Mouse (Mus musculus) heart, embryonic 16.5 days (tissue): ENCODE results near the gene Grm2. TPM values are rescaled to one million over a fixed set of nuclear protein-coding genes. Genes with fewer than 3 reads are reported as not detected.

Source experiments
- ATAC-seq: fragments of 200-750 bp; cut with Nextera tagmentation; replicated peaks from 2 replicates; pipeline ENCODE4 v1.8.0; 2017; ENCODE audit warnings: moderate number of reproducible peaks; ENCODE audit not compliant: insufficient read depth, low FRiP score; ENCODE audit errors: extremely low read depth
- H3K27ac ChIP-seq: fragments of 300-500 bp; sonication (generic); 2 replicates; pipeline ENCODE4 v1.5.1; 2014; ENCODE audit warnings: mild to moderate bottlenecking, low read length, control low read depth, moderate library complexity
- H3K27me3 ChIP-seq: fragments of 300-500 bp; sonication (generic); 2 replicates; pipeline ENCODE4 v1.6.1; 2014; ENCODE audit warnings: low read length, mixed read lengths; ENCODE audit not compliant: control insufficient read depth, insufficient read depth
- H3K36me3 ChIP-seq: fragments of 300-500 bp; sonication (generic); 2 replicates; pipeline ENCODE4 v1.6.1; 2014; ENCODE audit not compliant: control insufficient read depth, insufficient read depth
- H3K4me1 ChIP-seq: fragments of 300-500 bp; sonication (generic); 2 replicates; pipeline ENCODE4 v1.6.1; 2014; ENCODE audit warnings: low read length, mixed read lengths; ENCODE audit not compliant: control insufficient read depth, insufficient read depth
- H3K4me2 ChIP-seq: fragments of 300-500 bp; sonication (generic); 2 replicates; pipeline ENCODE4 v1.6.1; 2014; ENCODE audit warnings: low read depth, mild to moderate bottlenecking, control low read depth, low read length
- H3K4me3 ChIP-seq: fragments of 300-500 bp; sonication (generic); 2 replicates; pipeline ENCODE4 v1.5.1; 2014; ENCODE audit warnings: mild to moderate bottlenecking, control low read depth, low read length
- H3K9ac ChIP-seq: fragments of 300-500 bp; sonication (generic); 2 replicates; pipeline ENCODE4 v1.6.1; 2014; ENCODE audit warnings: low read length, control low read depth
- H3K9me3 ChIP-seq: fragments of 300-500 bp; sonication (generic); replicated peaks from 2 replicates; pipeline ENCODE4 v1.6.1; 2016; ENCODE audit warnings: low read length; ENCODE audit not compliant: control insufficient read depth
- WGBS: fragments of 180-500 bp; shearing (Covaris S2); extraction: QIAGEN DNeasy Blood & Tissue Kit; methylation state at CpG from one replicate; pipeline ENCODE4 v1.1.7; 2014; 5-methylcytosine and 5-hydroxymethylcytosine counted together
- polyA plus RNA-seq: library from polyadenylated mRNA; unstranded; fragments of >200 nt; fragmentation: Nextera tagmentation; extraction: Ambion mirVana; gene quantifications from 2 replicates; pipeline ENCODE4 v1.2.1, GENCODE M21; 2015

Gene Grm2
- polyA plus RNA-seq, 1 experiment from 2014 or later: not detected

DNA sequence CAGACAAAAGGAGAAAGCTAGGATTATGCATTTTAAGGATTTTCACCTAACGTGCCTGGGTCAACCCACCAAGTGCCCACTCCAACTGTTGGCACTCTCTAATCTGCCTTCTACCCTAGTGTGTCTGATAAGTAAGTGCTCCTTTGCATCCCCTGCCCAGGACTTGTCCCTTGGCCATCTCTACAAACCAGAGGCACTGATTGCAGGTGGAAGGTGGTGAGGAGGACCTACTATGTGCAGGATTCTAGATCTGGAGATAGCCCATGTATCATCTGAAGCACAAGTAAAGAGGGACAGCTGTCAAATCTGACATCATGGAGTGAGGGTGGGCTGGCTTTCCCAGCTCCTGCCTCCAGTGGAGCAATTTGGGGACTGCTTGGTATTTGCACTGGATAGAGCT, 4.1 kb upstream of the Grm2 start:
- Histone ChIP-seq H3K9ac (no peak overlapping the region), H3K4me1 (peaks cover 21% of the 10 kb centered on the region), H3K27me3 (peaks cover 18% of the 10 kb centered on the region), H3K4me2 (no peak overlapping the region), H3K4me3 (no peak overlapping the region), H3K36me3 (peaks cover 37% of the 10 kb centered on the region), H3K9me3 (no peaks in the 10 kb centered on the region), H3K27ac (no peak overlapping the region)
- WGBS: 92% methylated on average over 1 of the region's 1 CpGs
- no peak for ATAC-seq

GRCm38 (mm10) chr9:106659441-106659840, 3.6 kb upstream of the Grm2 start:
- Histone ChIP-seq H3K4me3 (no peak overlapping the region), H3K9me3 (no peaks in the 10 kb centered on the region), H3K9ac (no peak overlapping the region), H3K27ac (no peak overlapping the region), H3K27me3 (peaks cover 23% of the 10 kb centered on the region), H3K4me1 (peaks cover 21% of the 10 kb centered on the region), H3K36me3 (peaks cover 37% of the 10 kb centered on the region), H3K4me2 (no peak overlapping the region)
- 81% methylated on average over 7 of the region's 7 CpGs for WGBS
- ATAC-seq: no peak

- ATAC-seq: no peak
- H3K4me2 ChIP-seq: no peak overlapping the region
- H3K36me3 ChIP-seq: peaks cover 37% of the 10 kb centered on the region
- H3K4me3 ChIP-seq: no peak overlapping the region
- H3K27me3 ChIP-seq: peaks cover 36% of the 10 kb centered on the region
- H3K4me1 ChIP-seq: 0 out of 2 replicates have a peak, but pooled peaks cover 6% of the 10 kb centered on the region
- H3K27ac ChIP-seq: no peak overlapping the region
- H3K9ac ChIP-seq: no peak overlapping the region
- no peaks in the 10 kb centered on the region for H3K9me3 ChIP-seq
- 33% methylated on average over 5 of the region's 5 CpGs for WGBS
Measured at GRCm38 (mm10) chr9:106657592-106657991, 1.7 kb upstream of the Grm2 start.

- 30% methylated on average over 5 of the region's 5 CpGs for WGBS
- ATAC-seq: no peak
- Histone ChIP-seq H3K4me2 (no peak overlapping the region), H3K4me3 (no peak overlapping the region), H3K4me1 (0 out of 2 replicates have a peak, but pooled peaks cover 6% of the 10 kb centered on the region), H3K9me3 (no peaks in the 10 kb centered on the region), H3K36me3 (peaks cover 35% of the 10 kb centered on the region), H3K27ac (no peak overlapping the region), H3K9ac (no peak overlapping the region), H3K27me3 (peaks cover 36% of the 10 kb centered on the region)
Measured at GRCm38 (mm10) chr9:106656820-106657219, 938 bp upstream of the Grm2 start.

DNA sequence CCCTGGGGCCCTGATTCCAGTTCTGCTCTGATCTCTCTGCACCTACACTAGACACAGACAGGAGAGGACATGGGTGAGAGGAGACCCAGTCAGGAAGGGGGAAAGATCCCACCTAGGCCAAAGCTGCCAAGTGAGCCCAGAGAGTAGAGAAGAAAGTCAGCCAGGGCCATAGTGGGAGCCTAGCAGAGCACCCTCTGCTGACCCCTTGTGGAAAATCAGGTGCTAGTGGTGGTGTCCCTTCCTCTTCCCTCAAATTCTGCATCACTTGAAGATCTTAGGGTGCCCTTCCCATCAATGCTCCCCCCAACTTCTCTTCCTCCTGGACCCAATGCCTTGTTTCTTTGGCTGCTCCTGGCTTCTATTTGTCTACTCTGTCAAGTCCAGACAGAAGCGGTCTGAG, 3.2 kb downstream of the Grm2 start:
- H3K9ac ChIP-seq: no peak overlapping the region
- 0 out of 2 replicates have a peak, but pooled peaks cover 6% of the 10 kb centered on the region for H3K4me1 ChIP-seq
- no peak overlapping the region for H3K4me2 ChIP-seq
- H3K36me3 ChIP-seq: no peaks in the 10 kb centered on the region
- 79% methylated on average over 1 of the region's 1 CpGs for WGBS
- H3K4me3 ChIP-seq: no peak overlapping the region
- H3K27me3 ChIP-seq: peaks cover 36% of the 10 kb centered on the region
- no peak overlapping the region for H3K27ac ChIP-seq
- H3K9me3 ChIP-seq: no peaks in the 10 kb centered on the region
- ATAC-seq: no peak

- WGBS: 52% methylated on average over 27 of the region's 27 CpGs
- H3K4me1 ChIP-seq: no peaks in the 10 kb centered on the region
- no peak overlapping the region for H3K4me3 ChIP-seq
- no peak overlapping the region for H3K9ac ChIP-seq
- no peak for ATAC-seq
- H3K4me2 ChIP-seq: no peak overlapping the region
- H3K27me3 ChIP-seq: peaks cover 6% of the 10 kb centered on the region; the same call in 1 of the 2 replicates
- H3K9me3 ChIP-seq: no peaks in the 10 kb centered on the region
- H3K36me3 ChIP-seq: no peaks in the 10 kb centered on the region
- H3K27ac ChIP-seq: no peak overlapping the region
Measured at GRCm38 (mm10) chr9:106647226-106647625, 8.7 kb downstream of the Grm2 start.

DNA sequence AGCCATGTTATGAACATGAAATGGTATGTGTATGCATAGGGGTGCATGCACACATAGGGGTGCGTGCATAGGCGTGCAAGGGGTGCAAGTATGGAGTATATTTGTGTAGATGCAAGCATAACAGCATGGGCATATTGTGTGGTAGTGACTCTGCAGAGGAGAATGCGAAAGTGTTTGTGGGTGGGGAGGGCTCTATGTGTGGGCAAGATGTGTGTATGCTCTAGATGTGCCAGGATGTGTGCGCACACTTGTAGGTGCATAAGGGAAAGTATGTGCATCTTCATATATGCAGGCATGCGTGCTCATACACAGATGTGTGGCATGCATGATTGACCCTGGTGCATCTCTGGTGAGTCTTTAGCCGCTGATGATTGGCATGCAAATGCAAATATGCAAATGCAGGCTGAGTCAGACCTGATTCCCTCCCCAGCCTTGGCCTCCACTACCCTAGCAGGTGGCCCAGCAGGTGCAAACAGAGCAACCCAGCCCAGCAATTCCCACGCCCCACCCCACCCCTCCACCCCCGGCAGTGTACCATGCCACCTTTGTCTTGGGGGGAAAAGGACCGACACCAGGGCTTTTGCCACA, 10.1 kb downstream of the Grm2 start:
- ATAC-seq: no peak
- H3K9me3 ChIP-seq: no peaks in the 10 kb centered on the region
- H3K27me3 ChIP-seq: peaks cover 6% of the 10 kb centered on the region; the same call in 1 of the 2 replicates
- H3K4me3 ChIP-seq: no peak overlapping the region
- H3K9ac ChIP-seq: no peak overlapping the region
- 77% methylated on average over 9 of the region's 9 CpGs for WGBS
- no peaks in the 10 kb centered on the region for H3K4me1 ChIP-seq
- H3K36me3 ChIP-seq: no peaks in the 10 kb centered on the region
- no peak overlapping the region for H3K27ac ChIP-seq
- no peak overlapping the region for H3K4me2 ChIP-seq

GRCm38 (mm10) chr9:106643787-106644186, 12.1 kb downstream of the Grm2 start:
- ATAC-seq: no peak
- Histone ChIP-seq H3K27ac (no peak overlapping the region), H3K9me3 (no peaks in the 10 kb centered on the region), H3K9ac (no peak overlapping the region), H3K27me3 (peaks cover 6% of the 10 kb centered on the region; the same call in 1 of the 2 replicates), H3K4me2 (no peak overlapping the region), H3K4me1 (no peaks in the 10 kb centered on the region), H3K36me3 (no peaks in the 10 kb centered on the region), H3K4me3 (no peak overlapping the region)
- whole genome bisulfite sequencing: 68% methylated on average over 6 of the region's 6 CpGs

GRCm38 (mm10) chr9:106643128-106643527, 12.8 kb downstream of the Grm2 start:
- H3K4me2 ChIP-seq: no peak overlapping the region
- no peaks in the 10 kb centered on the region for H3K9me3 ChIP-seq
- no peak overlapping the region for H3K9ac ChIP-seq
- no peak overlapping the region for H3K27ac ChIP-seq
- H3K4me3 ChIP-seq: no peak overlapping the region
- peaks cover 6% of the 10 kb centered on the region; the same call in 1 of the 2 replicates for H3K27me3 ChIP-seq
- WGBS: 31% methylated on average over 7 of the region's 7 CpGs
- no peaks in the 10 kb centered on the region for H3K36me3 ChIP-seq
- ATAC-seq: no peak
- no peaks in the 10 kb centered on the region for H3K4me1 ChIP-seq
